In genomic region chr10:77150016-77150415, GRCm38 (mm10) we compare ENCODE assay signal across 9 mouse cellular contexts. TPM values are rescaled to one million over a fixed set of nuclear protein-coding genes. Genes with fewer than 3 reads are reported as not detected.
DNase-seq lines count a peak whose midpoint lies in the region; ATAC-seq lines count a peak whose summit lies in the region.
"Had no signal": no experiment of that assay in that cellular context is flagged by ENCODE, and none has a peak within 500 bp of the region (broad histone marks: within the 10 kb centered on the region; RNA-seq: fewer than 3 reads in every experiment).

No protein-coding gene starts in this region.

- no peaks in the 10 kb centered on the region for H3K9me3 ChIP-seq in kidney, embryonic 16.5 days (ENCODE audit: low read length)
- no peaks in the 10 kb centered on the region for H3K9me3 ChIP-seq in embryonic facial prominence, embryonic 11.5 days (replicated peaks; ENCODE audit: control insufficient read depth, low read length)
- H3K9me3 ChIP-seq in liver, embryonic 12.5 days (replicated peaks), result no peaks in the 10 kb centered on the region

- WGBS in kidney, embryonic 16.5 days, result 28% methylated on average over 8 of the region's 8 CpGs
- WGBS in embryonic facial prominence, embryonic 11.5 days, result 39% methylated on average over 8 of the region's 8 CpGs
- WGBS in liver, embryonic 12.5 days (ENCODE audit: insufficient replicate concordance), result 16% methylated on average over 8 of the region's 8 CpGs

- peaks cover 69% of the 10 kb centered on the region for H3K4me1 ChIP-seq in kidney, embryonic 16.5 days (ENCODE audit: insufficient read depth, low read length)
- peaks cover 15% of the 10 kb centered on the region for H3K4me1 ChIP-seq in embryonic facial prominence, embryonic 11.5 days (ENCODE audit: control insufficient read depth, insufficient read depth, low read length)
- peaks cover 72% of the 10 kb centered on the region for H3K4me1 ChIP-seq in liver, embryonic 12.5 days

- no peak overlapping the region for H3K4me3 ChIP-seq in kidney, embryonic 16.5 days (ENCODE audit: low read length)
- H3K4me3 ChIP-seq in embryonic facial prominence, embryonic 11.5 days (ENCODE audit: low read depth, low read length), result no peak overlapping the region
- H3K4me3 ChIP-seq in liver, embryonic 12.5 days, result peak overlapping the region; percentile 18; the same call in 1 of the 2 replicates

- H3K36me3 ChIP-seq in kidney, embryonic 16.5 days (ENCODE audit: insufficient read depth, low read length), result no peaks in the 10 kb centered on the region
- no peaks in the 10 kb centered on the region for H3K36me3 ChIP-seq in embryonic facial prominence, embryonic 11.5 days (replicated peaks; ENCODE audit: control insufficient read depth, insufficient read depth, low read depth, low read length)
- no peaks in the 10 kb centered on the region for H3K36me3 ChIP-seq in liver, embryonic 12.5 days

- peak overlapping the region; percentile 45; the same call in 1 of the 2 replicates for H3K9ac ChIP-seq in kidney, embryonic 16.5 days (replicated peaks; ENCODE audit: low read length)
- H3K9ac ChIP-seq in embryonic facial prominence, embryonic 11.5 days (replicated peaks; ENCODE audit: low read length), result no peak overlapping the region
- 0 out of 2 replicates have a peak overlapping the region, but pooled peaks have one; percentile 3 for H3K9ac ChIP-seq in liver, embryonic 12.5 days

- H3K27me3 ChIP-seq in kidney, embryonic 16.5 days (ENCODE audit: insufficient read depth, low read length), result no peaks in the 10 kb centered on the region
- no peaks in the 10 kb centered on the region for H3K27me3 ChIP-seq in embryonic facial prominence, embryonic 11.5 days (ENCODE audit: control insufficient read depth, insufficient read depth, low read length)
- H3K27me3 ChIP-seq in liver, embryonic 12.5 days (replicated peaks), result peaks cover 9% of the 10 kb centered on the region; the same call in 1 of the 2 replicates

- no peak for ATAC-seq in kidney, embryonic 16.5 days (ENCODE audit: low FRiP score, low TSS enrichment)
- ATAC-seq in embryonic facial prominence, embryonic 11.5 days (replicated peaks; ENCODE audit: insufficient number of reproducible peaks, low FRiP score, low TSS enrichment, low read depth), result no peak
- ATAC-seq in liver, embryonic 12.5 days, result no peak

- 0 out of 2 replicates have a peak overlapping the region, but pooled peaks have one; percentile 23 for H3K4me2 ChIP-seq in kidney, embryonic 16.5 days (replicated peaks; ENCODE audit: low read depth, low read length)
- H3K4me2 ChIP-seq in embryonic facial prominence, embryonic 11.5 days (ENCODE audit: low read depth, low read length), result no peak overlapping the region
- H3K4me2 ChIP-seq in liver, embryonic 12.5 days, result peak overlapping the region; percentile 53

- peak overlapping the region; percentile 94 for H3K27ac ChIP-seq in kidney, embryonic 16.5 days (ENCODE audit: low read length)
- H3K27ac ChIP-seq in embryonic facial prominence, embryonic 11.5 days (replicated peaks; ENCODE audit: low read depth, low read length), result peak overlapping the region; percentile 42; the same call in 1 of the 2 replicates
- H3K27ac ChIP-seq in liver, embryonic 12.5 days, result no peak overlapping the region

- DNase-seq in kidney, adult 11 months, result no peak
- DNase-seq in Muller cell, postnatal 12 days (ENCODE audit: inconsistent ontology term), result peak; percentile 54
- peak; percentile 31 for DNase-seq in embryonic facial prominence, embryonic 11.5 days (ENCODE audit: low spot score)
- DNase-seq in urinary bladder, postnatal 4 days (ENCODE audit: low spot score in 2 of 2), result no peak
- no peak for DNase-seq in layer of hippocampus, adult 9-10 months (ENCODE audit: low spot score)
- DNase-seq: lung, adult 2 months; thymus, adult 18-20 months had no signal

RNA-seq across cellular contexts. Expression of gene Col18a1, which starts 16.3 kb away (rescaled TPM):
- 255 and 257 TPM in 2 replicates for polyA plus RNA-seq in kidney, embryonic 16.5 days (2015; fragmentation: Nextera tagmentation; extraction: Ambion mirVana)
- 55.5 and 57.5 TPM in 2 replicates for polyA plus RNA-seq in embryonic facial prominence, embryonic 11.5 days (2014; fragmentation: Nextera tagmentation; extraction: Ambion mirVana)
- polyA plus RNA-seq in liver, embryonic 12.5 days (2016; fragmentation: Nextera tagmentation; extraction: Ambion mirVana), result 38.3 and 42.4 TPM in 2 replicates

Comparison
In these comparisons a context has a peak if more than half of its experiments do, and no peak if none do; other contexts are left out.
1. DNase-seq: peak in Muller cell, postnatal 12 days (single experiment) and embryonic facial prominence, embryonic 11.5 days (single experiment); none in kidney, adult 11 months (single experiment), urinary bladder, postnatal 4 days (0 of 2) and layer of hippocampus, adult 9-10 months (single experiment).